Mouse (Mus musculus) olfactory bulb, adult 2 months (tissue): ENCODE measurements at regions not wholly inside any gene's neighbourhood (a gene's known extent, or its start where the extent isn't known, plus 50 kb on each side); places are given as distances from the start of the nearest gene placed in this dataset.

Experiments
- H3K27ac ChIP-seq: fragments of 200-500 bp; 2 replicates; pipeline ENCODE4 v1.5.1; 2012; ENCODE audit warnings: low read depth, low read length; ENCODE audit not compliant: insufficient read depth
- H3K4me1 ChIP-seq: fragments of 200-500 bp; 2 replicates; pipeline ENCODE4 v1.6.1; 2012; ENCODE audit warnings: low read length; ENCODE audit not compliant: control insufficient read depth, insufficient read depth
- H3K4me3 ChIP-seq: fragments of 200-500 bp; 2 replicates; pipeline ENCODE4 v1.5.1; 2012; ENCODE audit warnings: mild to moderate bottlenecking, low read depth, low read length, moderate library complexity; ENCODE audit not compliant: insufficient read depth
- CTCF ChIP-seq: fragments of 200-500 bp; IDR thresholded peaks from 2 replicates; pipeline ENCODE4 v1.5.1; 2012; ENCODE audit warnings: low read depth, mild to moderate bottlenecking, low read length, moderate library complexity; ENCODE audit not compliant: insufficient read depth
- POLR2A ChIP-seq: fragments of 200-500 bp; IDR thresholded peaks from 2 replicates; pipeline ENCODE4 v1.6.1; 2012; ENCODE audit warnings: mild to moderate bottlenecking, low read depth, low read length, moderate library complexity; ENCODE audit not compliant: insufficient read depth
- WGBS: fragments of 180-500 bp; shearing (Covaris S2); methylation state at CpG from one replicate; pipeline ENCODE4 v1.1.7; 2018; 5-methylcytosine and 5-hydroxymethylcytosine counted together

GRCm38 (mm10) chr1:57666179-57666693 lies 107.7 kb upstream of the Spats2l start:
- H3K27ac ChIP-seq, result no peak overlapping the region
- TF ChIP-seq CTCF (no peak), POLR2A (no peak)
- H3K4me1 ChIP-seq, result no peaks in the 10 kb centered on the region
- H3K4me3 ChIP-seq, result no peak overlapping the region
- WGBS, result 70% methylated on average over 6 of the region's 6 CpGs

- Histone ChIP-seq H3K4me3 (no peak overlapping the region), H3K4me1 (no peaks in the 10 kb centered on the region), H3K27ac (no peak overlapping the region)
- TF ChIP-seq CTCF (no peak), POLR2A (no peak)
- WGBS, result 44% methylated on average over 2 of the region's 2 CpGs
Measured at GRCm38 (mm10) chr1:57673415-57673814, 100.5 kb upstream of the Spats2l start.

GRCm38 (mm10) chr1:57673957-57674699 lies 99.8 kb upstream of the Spats2l start:
- H3K4me3 ChIP-seq, result no peak overlapping the region
- H3K27ac ChIP-seq, result no peak overlapping the region
- H3K4me1 ChIP-seq, result no peaks in the 10 kb centered on the region
- no peak for TF ChIP-seq POLR2A
- TF ChIP-seq CTCF, result no peak
- WGBS, result 27% methylated on average over 7 of the region's 7 CpGs

GRCm38 (mm10) chr1:57684387-57685162 lies 89.4 kb upstream of the Spats2l start:
- no peaks in the 10 kb centered on the region for H3K4me1 ChIP-seq
- TF ChIP-seq POLR2A (no peak), CTCF (no peak)
- WGBS, result 86% methylated on average over 14 of the region's 14 CpGs
- no peak overlapping the region for H3K4me3 ChIP-seq
- H3K27ac ChIP-seq, result no peak overlapping the region

GRCm38 (mm10) chr1:57689253-57689652 lies 84.7 kb upstream of the Spats2l start:
- no peak overlapping the region for H3K4me3 ChIP-seq
- H3K27ac ChIP-seq, result no peak overlapping the region
- no peaks in the 10 kb centered on the region for H3K4me1 ChIP-seq
- TF ChIP-seq CTCF (no peak), POLR2A (no peak)

- Histone ChIP-seq H3K27ac (no peak overlapping the region), H3K4me1 (no peaks in the 10 kb centered on the region), H3K4me3 (no peak overlapping the region)
- WGBS, result 68% methylated on average over 4 of the region's 4 CpGs
- no peak for TF ChIP-seq POLR2A
- TF ChIP-seq CTCF, result no peak
Measured at GRCm38 (mm10) chr1:57707906-57708305, 66.1 kb upstream of the Spats2l start.

- 84% methylated on average over 5 of the region's 5 CpGs for WGBS
- no peaks in the 10 kb centered on the region for H3K4me1 ChIP-seq
- no peak overlapping the region for H3K27ac ChIP-seq
- H3K4me3 ChIP-seq, result no peak overlapping the region
- no peak for TF ChIP-seq POLR2A
- no peak for TF ChIP-seq CTCF
Measured at GRCm38 (mm10) chr1:57712916-57713503, 61.0 kb upstream of the Spats2l start.

- Histone ChIP-seq H3K4me1 (no peaks in the 10 kb centered on the region), H3K27ac (no peak overlapping the region), H3K4me3 (no peak overlapping the region)
- TF ChIP-seq CTCF (no peak), POLR2A (no peak)
- 67% methylated on average over 5 of the region's 5 CpGs for WGBS
Measured at GRCm38 (mm10) chr1:57717139-57717800, 56.7 kb upstream of the Spats2l start.

GRCm38 (mm10) chr1:57718409-57718808 lies 55.6 kb upstream of the Spats2l start:
- TF ChIP-seq POLR2A, result no peak
- TF ChIP-seq CTCF, result no peak
- 87% methylated on average over 7 of the region's 7 CpGs for WGBS
- no peaks in the 10 kb centered on the region for H3K4me1 ChIP-seq

More at GRCm38 (mm10) chr1:57718409-57718808, 55.6 kb upstream of the Spats2l start:
- Histone ChIP-seq H3K27ac (no peak overlapping the region), H3K4me3 (no peak overlapping the region)
